Mouse (Mus musculus): ENCODE data around the gene Dctn3.

Gene Dctn3

GRCm38 (mm10) chr4:41676248-41677005 is 46.5 kb downstream of the Dctn3 start:
- no peak for TF ChIP-seq GATA4 (IDR thresholded peaks at IDR 0.05; ENCODE audit: insufficient replicate concordance, low read length)

DNA sequence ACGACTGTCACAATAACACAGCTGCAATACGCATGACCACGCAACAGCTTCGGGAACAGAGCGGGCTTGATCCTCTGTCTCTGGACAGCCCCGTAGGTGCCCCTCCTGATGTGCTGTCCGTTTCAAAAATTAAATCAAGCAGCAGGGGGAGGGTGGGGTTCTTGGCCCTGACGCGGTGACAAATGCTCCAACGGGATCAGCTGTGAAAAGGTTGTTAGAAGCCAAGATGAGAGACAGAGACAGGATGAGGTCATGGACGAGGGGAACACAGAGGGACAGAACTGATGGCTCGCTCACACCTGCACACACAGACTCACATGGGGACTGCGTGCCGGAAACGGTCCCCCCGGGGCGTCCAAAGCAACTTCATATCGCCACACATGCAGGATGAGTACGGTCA is 49.8 kb downstream of the Dctn3 start:
- no peak for TF ChIP-seq GATA4 (IDR thresholded peaks at IDR 0.05; ENCODE audit: insufficient replicate concordance, low read length)

DNA sequence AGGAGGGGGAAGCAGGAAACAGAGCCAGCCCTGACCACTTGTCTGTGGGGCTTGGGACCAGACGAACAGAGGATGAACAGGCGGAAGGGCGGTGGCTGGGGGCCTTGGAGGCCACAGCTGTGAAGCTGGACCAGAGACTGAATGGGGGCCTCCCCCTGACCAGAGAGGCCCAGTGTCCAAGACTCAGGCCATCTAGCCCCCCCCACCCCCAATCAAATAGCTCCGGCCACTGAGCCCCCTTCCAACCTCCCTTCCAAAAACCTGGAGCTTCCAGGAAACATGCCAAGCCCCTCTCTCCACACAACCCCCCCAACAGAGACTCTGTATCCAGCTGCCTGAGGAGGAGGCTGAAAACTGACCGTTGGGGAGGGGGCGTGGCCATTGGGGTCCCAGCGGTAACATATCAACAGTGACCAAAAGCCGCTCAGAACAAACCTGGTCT is 50.4 kb downstream of the Dctn3 start:
- TF ChIP-seq GATA4 (IDR thresholded peaks at IDR 0.05; ENCODE audit: insufficient replicate concordance, low read length): no peak

- no peak for TF ChIP-seq GATA4 (IDR thresholded peaks at IDR 0.05; ENCODE audit: insufficient replicate concordance, low read length)
Observed at GRCm38 (mm10) chr4:41671963-41672480, 50.9 kb downstream of the Dctn3 start.

DNA sequence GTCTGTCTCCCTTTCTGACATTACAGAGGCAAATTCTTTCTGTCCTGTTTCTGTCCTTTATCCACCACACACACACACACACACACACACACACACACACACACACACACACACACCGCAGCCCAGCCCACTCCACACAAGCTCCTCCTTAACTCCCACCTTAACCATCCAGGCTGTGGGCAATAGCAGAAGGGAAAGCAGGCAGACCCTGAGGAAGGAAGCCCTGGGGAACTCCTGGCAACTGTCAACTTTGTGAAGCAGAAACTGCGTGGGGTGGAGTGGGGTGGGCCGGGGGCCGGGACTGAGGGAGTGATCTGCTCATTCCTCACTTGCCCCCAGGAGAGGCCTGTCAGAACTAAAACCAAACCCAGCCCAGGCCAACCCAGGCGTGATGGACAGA is 51.5 kb downstream of the Dctn3 start:
- TF ChIP-seq GATA4 (IDR thresholded peaks at IDR 0.05; ENCODE audit: insufficient replicate concordance, low read length): no peak

DNA sequence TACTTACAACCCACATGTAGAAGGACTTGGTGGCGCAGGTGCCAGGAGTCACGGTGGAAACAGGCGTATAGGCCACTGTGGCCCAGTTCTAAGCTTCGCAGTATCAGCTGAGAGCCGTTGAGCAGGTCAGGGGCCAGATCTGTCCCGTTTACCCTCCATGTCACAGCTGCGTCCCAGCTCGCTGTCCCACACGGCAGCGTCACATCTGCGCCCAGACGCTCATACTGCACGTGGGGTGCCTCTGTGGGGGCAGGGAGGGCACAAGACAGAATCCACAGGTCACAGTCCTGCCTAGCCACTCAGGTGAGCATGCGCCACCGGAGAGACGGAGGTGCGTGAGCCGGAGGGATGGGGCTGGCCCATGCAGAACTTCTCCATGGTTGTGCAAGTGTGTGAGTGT is 52.1 kb downstream of the Dctn3 start:
- TF ChIP-seq GATA4 (IDR thresholded peaks at IDR 0.05; ENCODE audit: insufficient replicate concordance, low read length): no peak

GRCm38 (mm10) chr4:41666646-41667045 is 56.3 kb downstream of the Dctn3 start:
- TF ChIP-seq GATA4 (IDR thresholded peaks at IDR 0.05; ENCODE audit: insufficient replicate concordance, low read length): no peak

- no peak for TF ChIP-seq GATA4 (IDR thresholded peaks at IDR 0.05; ENCODE audit: insufficient replicate concordance, low read length)
Observed at GRCm38 (mm10) chr4:41665009-41665675, 57.8 kb downstream of the Dctn3 start.

Data from liver, adult (tissue).